Mouse (Mus musculus) lung, postnatal 36 days (tissue): Measurements from ENCODE around the gene Tuba1c.

ENCODE experiments used
- DNase-seq: peaks from one replicate; pipeline ENCODE4 v3.0.0; 2022; ENCODE audit warnings: mixed read lengths

The Tuba1c gene

DNA sequence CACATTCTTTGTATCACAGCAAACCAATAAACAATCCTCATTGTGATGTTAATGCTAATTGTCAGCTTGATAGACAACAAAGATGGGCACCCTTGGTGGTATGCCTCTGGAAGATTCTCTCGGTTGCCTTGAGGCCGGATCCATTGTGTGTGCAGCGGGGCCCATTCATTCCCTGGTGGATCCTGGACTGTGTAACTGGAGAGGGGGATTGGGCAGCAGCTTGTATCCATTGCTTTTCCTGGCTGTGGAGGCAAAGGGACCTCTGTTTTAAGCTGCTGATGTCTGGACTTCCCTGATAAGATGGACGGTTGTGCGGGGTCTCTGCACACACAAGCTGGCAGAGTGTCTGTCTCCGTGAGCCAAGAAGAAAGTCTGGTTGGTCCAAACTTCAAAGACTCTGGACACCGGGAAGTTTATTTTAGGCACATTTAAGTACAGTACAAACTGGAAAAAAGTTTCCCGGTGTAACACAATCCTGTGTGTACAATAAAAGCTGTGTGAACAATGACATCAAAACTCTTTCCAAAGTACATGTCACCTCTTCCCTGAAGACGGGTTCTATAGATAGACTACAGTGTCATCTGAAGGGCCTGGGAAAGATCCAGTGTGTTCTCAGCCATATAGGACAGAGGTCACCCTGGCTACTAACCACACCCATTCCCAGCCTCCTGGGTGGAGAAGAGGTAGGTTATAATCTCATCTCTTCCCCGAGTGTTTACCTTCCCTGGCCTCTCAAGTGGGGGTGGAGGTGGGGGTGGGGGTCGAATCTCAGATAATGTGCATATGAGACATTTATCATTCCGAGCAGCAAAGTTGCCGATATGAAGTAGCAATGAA, 31.5 kb upstream of the Tuba1c start:
- no peak for DNase-seq

DNA sequence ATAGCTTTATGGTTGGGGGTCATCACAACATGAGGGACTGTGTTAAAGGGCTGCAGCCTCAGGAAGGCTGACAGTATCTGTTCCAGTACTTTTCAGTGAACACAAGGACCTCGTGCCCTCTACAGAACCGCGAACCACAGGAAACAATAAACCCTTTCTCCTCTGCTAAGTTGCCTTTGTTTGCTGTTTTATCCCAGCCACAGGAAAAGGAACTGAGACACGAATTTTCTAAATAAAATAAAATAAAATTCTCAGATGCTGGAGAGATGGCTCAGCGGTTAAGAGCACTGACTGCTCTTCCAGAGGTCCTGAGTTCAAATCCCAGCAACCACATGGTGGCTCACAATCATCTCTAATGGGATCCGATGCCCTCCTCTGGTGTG, 30.9 kb upstream of the Tuba1c start:
- no peak for DNase-seq

DNA sequence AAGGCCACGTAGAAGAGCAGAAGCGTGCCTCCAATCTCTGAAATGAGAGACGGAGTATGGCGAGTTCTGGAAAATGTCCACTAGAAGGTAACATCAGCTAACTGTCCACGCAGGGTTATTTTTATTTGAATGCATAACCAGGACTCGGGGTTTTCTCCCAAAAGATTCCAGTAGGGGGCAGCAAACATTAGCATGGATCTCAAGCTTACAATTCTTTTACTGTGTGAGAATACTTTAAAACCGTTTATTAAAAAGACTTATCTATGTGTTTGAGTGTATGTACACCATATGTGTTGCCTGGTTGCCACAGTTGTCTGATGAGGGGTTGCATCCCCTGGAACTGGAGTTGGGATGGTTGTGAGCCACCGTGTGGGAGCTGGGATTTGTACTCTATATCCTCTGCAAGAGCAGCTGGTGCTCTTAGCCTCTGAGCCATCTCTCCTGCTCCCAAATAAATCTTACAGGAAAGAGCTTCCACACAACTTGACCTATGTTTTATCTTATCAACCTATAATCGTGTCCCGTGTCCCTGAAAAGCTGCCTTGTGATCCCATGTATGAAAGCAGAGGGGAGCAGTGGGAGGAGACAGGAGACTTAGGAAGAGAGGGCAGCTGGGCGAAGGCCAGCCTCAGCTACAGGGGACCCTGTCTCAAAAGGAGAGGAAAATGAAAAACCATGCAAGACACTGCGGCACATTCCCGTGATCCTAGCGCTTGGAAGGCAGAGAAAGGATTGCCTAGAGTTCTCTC, 29.0 kb upstream of the Tuba1c start:
- peak; percentile 86 for DNase-seq

DNA sequence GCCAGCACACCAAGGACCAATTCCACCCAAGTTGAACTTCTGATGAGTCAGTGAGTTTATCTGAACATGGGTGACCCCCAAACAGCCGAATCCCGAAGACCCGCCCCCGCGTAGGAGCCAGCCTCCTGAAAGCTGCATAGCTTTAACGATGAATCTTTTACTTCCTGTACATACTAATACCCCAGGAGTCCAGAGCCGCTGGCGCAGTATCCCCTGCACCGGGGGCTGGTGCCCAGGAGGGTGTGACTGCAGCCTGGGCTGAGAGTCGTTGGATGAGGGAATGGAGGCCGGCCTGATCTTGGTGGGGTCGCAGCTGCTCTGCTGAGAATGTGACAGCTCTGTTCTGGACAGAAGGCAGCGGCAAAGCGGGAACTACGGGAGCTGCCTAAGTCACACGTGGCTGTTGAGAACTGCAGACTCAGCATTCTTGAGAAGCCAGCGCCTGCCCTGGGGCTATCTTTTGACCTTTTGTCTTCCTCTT, 28.2 kb upstream of the Tuba1c start:
- peak; percentile 26 for DNase-seq

DNA sequence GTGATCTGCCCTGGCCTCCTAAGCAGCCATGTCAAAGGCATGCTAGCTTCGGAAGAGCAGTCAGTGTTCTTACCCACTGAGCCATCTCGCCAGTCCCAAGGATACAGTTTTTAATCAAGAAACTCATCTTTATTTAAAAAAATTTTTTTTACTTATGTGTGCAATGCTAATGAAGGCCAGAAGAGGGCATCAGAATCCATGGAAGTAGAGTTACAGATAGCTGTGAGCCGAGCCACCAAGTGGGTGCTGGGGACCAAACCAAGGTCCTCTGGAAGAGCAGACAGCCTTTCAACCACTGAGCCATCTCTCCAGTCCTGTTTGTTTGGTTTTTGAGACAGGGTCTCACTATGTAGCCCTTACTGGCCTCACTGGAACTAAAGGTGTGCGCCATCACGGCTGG, 26.1 kb upstream of the Tuba1c start:
- no peak for DNase-seq

DNA sequence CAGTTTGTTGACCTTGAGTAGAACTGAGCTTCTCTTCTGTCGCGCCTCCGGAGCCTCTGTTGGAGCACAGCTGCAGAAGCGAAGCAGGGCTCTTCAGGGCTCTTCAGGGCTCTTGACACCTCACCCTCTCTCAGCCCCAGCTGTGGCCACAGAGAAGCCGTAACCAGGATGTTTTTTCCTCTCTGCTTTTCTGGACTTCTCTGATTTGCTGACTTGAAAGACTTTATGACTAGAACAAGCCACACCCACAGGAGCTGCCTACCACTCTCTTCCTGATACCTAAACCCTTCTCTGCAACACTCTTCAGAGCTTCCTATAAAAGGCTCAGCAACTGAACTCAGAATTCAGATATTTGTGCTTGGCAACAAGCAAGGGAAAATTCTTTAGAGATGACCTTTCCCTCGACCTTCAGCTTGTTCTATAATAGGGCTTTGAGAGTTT, 20.9 kb upstream of the Tuba1c start:
- DNase-seq, result peak; percentile 40

DNA sequence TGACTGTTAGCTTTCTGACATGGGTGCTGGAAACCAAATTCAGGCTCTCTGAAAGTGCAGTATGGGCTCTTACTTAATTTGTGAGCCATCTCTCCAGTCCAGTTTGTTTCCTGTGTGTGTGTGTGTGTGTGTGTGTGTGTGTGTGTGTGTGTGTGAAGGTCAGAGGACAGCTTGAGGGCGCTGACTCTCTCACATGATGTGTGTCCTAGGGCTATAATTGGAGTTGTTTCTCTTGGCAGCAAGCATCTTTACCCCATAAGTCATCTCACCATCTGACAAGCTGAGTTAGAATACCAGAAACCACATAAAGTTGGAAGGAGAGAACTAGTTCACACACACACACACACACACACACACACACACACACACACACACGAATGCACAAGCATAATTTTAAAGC, 18.8 kb upstream of the Tuba1c start:
- no peak for DNase-seq

DNA sequence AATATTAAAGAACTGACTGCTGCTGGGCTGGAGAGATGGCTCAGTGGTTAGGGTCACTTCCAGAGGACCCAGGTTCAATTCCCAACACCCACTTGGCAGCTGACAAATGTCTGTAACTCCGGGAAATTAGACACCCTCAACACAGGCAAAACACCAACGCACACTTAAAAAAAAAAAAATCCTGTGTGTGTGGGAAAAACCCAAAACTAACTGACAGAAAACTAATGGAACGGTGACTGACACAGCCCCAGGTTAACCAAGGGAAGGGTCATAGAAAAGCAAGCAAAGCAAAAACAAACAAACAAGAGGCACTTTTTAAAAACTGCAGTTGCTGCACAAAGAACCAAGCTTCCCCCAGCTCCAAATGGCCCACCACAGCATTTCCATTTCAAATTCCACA, 17.7 kb upstream of the Tuba1c start:
- no peak for DNase-seq

DNA sequence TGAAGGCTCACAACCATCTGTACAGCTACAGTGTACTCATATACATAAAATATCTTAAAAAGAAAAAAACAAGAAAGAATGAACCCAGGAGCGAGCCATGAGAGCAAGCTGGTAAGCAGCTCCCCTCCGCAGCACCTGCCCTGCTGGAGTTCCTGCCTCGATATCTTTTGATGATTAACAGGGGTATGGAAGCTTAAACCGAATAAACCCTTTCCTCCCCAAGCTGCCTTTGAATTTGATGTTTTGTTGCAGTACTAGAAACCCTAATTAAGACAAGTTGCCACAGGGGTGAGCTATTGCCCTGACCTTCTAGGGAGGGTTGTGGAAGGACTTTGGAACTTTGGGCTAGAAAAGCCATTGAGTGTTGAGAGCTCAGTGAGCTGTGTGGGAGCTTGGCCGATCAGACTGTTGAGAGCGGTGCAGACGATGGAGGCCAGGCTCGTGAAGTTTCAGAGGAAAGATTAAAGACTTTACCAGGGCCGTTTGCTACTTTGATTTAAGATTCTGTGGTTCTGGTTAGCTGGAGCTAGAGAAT, 15.1 kb upstream of the Tuba1c start:
- no peak for DNase-seq

DNA sequence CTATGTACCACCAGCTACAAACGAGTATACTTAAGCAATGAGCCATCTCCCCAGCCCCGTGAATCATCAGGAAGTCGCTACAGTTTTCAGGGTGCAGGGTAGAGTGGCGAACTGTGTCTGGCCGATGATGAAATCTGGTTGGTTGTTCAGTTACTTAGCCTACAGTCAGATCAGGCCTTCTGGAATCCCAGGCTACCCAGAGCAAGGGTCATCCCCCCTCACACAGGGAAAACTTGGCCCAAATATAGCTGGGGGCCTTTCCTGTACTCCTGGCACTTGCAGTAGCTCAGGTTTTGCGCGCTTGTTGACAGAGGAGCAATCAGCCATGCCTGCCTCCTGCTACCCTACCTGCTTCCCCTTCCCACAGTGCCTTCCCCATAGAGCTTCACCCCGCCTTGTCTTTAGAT, 12.3 kb upstream of the Tuba1c start:
- no peak for DNase-seq

DNA sequence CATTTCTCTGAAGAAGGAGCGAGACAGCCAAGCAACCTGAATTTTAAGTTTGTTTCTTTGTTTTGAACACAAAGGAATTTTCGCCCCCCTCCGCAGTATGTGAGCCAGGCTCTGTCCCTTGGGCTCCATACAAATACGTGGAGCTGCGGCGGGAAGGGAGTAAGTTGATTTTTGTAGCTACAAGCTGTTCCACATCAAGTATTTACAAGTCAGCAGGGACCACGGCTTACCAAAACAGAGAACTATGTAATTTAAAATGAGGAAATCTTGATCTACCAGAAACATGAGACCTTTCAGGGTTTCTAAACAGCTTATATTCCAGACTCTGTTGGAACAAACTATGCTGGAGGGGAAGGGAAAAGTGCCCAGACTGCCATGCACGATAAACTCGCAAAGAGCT, 11.7 kb upstream of the Tuba1c start:
- no peak for DNase-seq

DNA sequence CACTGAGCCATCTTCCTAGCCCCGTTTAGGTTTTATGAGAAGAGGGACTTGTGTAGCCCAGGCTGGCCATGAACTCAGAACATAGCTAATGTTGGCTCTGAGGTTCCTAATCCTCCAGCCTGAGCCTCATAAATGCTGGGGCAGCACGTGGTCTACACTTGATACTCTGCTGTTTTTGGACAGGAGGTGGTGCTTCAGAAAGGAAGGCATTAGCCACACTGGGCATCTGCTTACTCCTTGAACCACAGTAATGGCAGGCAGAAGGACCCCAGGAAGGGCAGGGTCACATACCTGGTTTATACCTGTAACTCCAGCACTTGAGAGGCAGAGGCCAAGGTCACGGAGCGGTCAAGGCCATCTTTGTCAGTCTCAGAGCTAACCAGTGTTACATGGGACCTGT, 11.1 kb upstream of the Tuba1c start:
- no peak for DNase-seq

DNA sequence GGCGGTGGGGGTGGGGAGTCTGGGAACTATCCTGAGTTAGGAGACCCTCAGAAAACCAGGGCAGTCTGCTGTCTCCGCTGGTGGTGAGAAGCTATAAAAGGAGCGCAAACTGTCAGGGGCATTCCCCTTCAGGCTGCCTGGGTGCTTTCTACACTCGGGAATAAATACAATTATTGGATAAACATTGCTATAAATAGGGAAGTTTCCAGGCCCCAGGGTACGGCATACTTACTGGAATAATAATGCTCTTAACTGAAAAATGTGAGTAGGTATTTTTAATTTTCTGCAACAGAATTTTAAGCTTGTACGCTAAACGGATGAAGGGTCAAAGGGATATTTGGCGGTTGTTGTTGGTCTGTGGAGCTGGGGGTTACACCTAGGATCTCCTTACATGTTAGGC, 10.3 kb upstream of the Tuba1c start:
- DNase-seq, result no peak

DNA sequence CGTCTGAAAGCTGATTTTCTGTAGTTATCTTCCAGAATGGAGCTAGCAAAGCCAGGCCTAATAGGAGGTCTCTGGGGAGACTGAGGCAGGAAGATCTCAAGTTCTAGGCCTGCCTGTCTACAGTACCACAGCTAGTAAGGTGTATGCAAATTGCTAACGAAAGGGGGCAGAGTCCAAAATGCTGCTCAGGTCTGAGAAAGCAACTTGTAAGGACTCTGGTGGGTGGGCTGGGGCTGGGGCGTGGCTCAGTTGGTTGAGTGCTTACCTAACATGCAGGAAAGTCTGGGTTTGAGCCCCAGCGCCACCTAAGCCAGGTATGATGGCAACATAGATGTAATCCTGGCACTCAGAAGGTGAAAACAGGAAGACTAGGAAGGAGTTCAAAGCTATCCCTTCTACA, 9.5 kb upstream of the Tuba1c start:
- no peak for DNase-seq

DNA sequence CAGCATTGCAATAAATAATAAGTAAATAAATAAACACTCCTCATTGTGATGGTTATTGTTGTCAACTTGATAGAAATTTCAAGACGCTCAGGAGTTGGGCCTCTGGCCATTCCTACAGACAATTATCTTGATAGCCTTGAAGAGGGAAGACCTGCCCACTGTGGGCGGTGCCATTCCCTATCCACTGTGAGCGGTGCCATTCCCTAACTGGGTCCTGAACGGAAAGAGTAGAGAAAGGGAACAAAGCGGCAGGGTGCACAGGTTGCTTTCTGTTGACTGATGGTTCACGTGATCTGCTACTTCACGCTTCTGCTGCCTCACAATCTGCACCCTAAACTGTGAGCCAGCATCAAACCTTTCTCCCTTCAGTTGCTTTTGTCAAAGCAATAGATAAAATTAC, 8.4 kb upstream of the Tuba1c start:
- DNase-seq, result no peak

DNA sequence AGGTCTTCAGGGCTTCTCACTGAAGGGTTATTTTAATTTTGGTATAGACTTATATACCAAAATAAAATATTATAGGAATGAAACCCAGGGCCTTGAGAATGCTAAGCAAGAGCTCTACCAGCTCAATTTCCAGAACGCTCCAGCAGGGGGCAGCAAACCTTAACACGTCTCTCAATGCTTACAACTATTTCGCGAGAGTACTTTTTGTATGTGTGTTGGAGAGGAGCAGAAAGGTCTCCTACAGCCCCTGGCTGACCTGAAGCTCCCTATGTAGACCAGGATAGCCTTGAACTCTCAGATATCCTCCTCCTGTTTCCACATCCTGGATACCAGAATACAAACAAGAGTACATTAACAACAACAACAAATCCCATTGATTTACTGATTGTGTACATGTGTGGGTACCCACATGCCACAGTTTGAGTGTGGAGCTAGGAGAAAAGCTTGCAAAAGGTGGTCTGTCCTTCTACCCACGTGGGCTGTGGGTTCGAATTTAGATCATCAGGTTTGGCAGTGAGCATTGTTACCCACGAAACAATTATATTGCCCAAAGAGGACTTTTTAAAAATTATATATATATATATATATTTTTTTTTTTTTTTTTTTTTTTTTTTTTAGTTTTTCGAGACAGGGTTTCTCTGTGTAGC, 4.9 kb upstream of the Tuba1c start:
- DNase-seq, result peak; percentile 91

DNA sequence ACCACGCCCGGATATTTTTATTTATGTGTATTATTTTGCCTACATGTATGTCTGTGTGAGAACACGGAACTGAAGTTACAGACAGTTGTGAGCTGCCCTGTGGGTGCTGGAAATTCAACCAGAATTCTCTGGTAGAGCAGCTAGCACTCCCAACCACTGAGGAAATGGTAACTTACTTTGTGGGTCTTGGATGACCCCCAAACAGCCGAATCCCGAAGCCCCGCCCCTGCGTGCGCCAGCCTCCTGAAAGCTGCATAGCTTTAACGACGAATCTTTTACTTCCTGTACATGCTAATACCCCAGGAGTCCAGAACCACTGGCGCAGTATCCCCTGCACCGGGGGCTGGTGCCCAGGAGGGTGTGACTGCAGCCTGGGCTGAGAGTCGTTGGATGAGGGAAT, 4.3 kb upstream of the Tuba1c start:
- DNase-seq, result no peak

DNA sequence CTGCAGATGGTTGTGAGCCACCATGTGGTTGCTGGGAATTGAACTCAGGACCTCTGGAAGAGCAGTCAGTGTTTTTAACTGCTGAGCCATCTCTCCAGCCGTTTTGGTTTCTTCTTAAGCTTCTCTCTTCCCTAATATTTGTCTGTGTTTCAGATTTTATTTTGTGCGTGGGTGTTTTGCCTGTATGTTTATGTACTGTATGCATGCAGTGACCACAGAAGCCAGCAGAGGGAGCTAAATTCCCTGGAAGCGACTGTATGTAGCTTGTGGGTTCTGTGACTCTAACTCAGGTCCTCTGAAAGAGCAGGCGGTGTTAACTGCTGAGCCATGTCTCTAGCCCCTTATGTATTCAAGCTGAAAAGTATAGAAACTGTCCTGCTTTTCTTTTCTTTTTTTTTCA, 3.4 kb upstream of the Tuba1c start:
- peak; percentile 74 for DNase-seq

DNA sequence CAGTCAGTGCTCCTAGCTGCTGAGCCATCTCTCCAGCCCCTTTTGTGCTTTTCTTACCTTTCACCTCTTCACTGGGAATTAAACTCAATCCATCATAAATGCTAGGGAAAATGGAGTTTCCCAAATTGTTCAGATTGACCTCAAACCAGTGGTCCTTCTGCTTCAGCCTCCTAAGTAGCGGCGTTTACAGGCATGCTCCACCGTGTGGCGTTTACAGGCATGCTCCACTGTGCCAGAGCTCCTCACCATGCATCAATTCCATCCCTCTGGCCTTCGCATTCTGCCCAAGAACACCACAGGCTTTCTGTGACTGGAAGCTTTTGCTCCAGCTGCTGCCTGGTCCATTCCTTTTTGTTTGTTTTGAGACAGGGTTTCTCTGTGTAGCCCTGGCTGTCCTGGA, 2.6 kb upstream of the Tuba1c start:
- DNase-seq, result no peak

DNA sequence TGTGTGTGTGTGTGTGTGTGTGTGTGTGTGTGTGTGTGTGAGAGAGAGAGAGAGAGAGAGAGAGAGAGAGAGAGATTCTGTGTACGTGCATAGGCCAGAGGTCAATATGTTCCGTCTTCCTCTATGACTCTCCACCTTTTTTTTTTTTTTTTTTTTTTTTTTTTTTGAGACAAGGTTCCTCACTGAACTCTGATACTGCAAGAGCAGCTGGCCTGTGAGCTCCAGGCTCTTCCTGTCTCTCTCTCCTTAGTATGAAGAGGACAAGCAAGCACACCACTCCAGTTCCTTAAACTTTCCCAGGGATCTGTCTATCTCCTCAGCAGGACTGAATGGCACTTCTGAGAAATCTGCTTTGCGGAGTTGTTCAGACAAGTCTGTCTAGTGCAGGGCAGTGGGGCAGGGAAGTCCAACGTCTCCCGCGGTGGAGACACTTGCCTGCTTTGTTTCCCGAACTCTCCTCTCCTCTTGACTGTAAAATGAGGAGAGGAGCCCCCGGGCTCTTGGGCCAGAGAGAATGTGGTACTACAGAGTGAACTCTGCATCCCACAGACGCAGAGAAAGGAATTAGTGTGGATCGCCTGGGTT, 725 bp upstream of the Tuba1c start:
- DNase-seq, result no peak

DNA sequence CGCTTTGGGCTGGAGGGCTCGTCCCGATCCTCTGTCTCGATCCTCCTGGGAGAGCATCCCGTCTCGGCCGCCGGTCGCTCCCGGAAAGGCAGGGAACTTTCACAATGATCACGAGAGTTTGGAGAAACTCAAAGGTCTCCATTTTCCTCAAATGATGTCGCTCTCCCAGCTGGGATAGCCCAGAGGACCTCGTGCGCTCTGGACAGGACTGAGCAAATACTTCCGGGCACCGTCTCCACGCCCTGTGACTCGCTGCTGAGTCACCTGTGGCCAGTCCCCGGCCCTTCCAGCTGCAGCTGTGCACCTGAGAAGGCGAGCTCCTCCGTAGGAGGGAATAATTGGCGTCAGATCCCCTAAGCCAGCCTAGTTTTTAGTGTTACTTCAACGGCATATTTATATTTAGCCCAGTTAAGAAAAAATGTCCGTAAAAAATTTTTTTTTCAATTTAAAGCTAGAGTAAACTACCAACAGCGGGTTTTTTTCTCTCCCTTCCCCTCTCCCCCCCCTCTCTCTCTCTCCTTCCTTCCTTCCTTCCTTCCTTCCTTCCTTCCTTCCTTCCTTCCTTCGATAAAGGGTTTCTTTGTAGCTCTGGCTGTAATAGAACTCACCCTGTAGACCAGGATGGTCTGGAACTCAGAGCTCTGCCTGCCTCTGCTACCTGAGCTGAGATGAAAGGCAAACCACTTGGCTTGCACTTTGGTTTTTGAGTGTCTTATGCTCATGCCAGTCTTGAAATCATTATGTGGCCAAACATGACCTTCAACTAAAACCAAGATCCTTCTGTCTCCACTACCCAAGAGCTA, 1.1 kb downstream of the Tuba1c start:
- DNase-seq, result peak; percentile 77

DNA sequence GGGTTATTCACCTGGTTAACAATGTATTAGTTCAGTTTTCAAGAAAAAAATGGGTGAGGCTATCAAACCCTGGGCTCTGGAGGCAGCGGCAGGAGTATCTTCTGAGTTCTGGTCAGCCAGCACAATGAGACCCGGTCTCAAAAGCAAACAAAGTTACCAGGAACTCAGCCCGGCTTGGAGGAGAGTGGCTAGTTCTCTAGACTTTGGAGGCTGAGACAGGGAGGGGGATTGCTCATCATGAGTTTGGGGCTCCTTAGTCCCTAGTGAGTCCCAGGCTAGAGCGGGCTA, 1.6 kb downstream of the Tuba1c start:
- no peak for DNase-seq
